Mouse (Mus musculus): ENCODE data around the gene Mkks. TPM values are rescaled to one million over a fixed set of nuclear protein-coding genes. Genes with fewer than 3 reads are reported as not detected.

Mkks gene
- polyA plus RNA-seq, 1 experiment from 2014 or later: 26.2 TPM

DNA sequence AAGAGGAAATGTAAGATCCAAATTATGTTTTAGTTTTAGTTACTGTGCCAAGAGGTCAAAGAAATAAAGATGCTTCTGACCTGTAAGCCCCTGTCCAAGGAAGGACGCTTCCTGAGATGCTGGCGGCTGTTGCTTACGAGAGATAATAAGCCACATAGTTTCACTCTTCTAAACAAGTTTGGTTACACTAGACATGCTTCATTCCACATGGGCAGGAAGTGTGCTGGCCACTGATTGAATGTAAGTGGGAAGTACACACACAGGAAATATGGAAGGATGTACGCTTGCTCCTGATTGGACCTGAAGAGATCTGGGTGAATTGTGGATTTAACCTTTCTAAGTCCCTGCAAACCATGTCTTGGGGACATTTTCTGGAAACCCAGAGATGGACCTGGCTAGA is 63.6 kb downstream of the Mkks start:
- H3K27ac ChIP-seq (ENCODE audit: low read depth, low read length): no peak overlapping the region
- no peaks in the 10 kb centered on the region for H3K4me1 ChIP-seq (replicated peaks; ENCODE audit: control insufficient read depth, insufficient read depth, low read length)
- H3K9ac ChIP-seq (ENCODE audit: low read depth, low read length): no peak overlapping the region
- no peaks in the 10 kb centered on the region for H3K9me3 ChIP-seq (ENCODE audit: control insufficient read depth)
- no peak for TF ChIP-seq CTCF (IDR thresholded peaks at IDR 0.05; ENCODE audit: low read depth)
- no peak overlapping the region for H3K4me3 ChIP-seq (ENCODE audit: low read depth, low read length)
- no peaks in the 10 kb centered on the region for H3K36me3 ChIP-seq (ENCODE audit: control insufficient read depth, insufficient read depth)
- ATAC-seq: no peak
- WGBS: 67% methylated on average over 4 of the region's 4 CpGs
- no peaks in the 10 kb centered on the region for H3K27me3 ChIP-seq (replicated peaks; ENCODE audit: control insufficient read depth, insufficient read depth, low read length)
- H3K4me2 ChIP-seq (replicated peaks; ENCODE audit: low read depth): no peak overlapping the region

Other genes with a start within 250 kb of the Mkks start
- gene Snap25, start 177.9 kb downstream of the Mkks start, polyA plus RNA-seq (2015; fragmentation: Nextera tagmentation; extraction: Ambion mirVana): 10.3 and 10.6 TPM in 2 replicates
- 52.5 and 61.5 TPM in 2 replicates for gene AL731706.2, start 5.7 kb downstream of the Mkks start, polyA plus RNA-seq (2015; fragmentation: Nextera tagmentation; extraction: Ambion mirVana)
- gene Slx4ip, start 171 bp downstream of the Mkks start, polyA plus RNA-seq (2015; fragmentation: Nextera tagmentation; extraction: Ambion mirVana): 2.8 and 3.5 TPM in 2 replicates
- 70.4 and 72.9 TPM in 2 replicates for gene AL731706.1, start within 50 bp of the Mkks start, polyA plus RNA-seq (2015; fragmentation: Nextera tagmentation; extraction: Ambion mirVana)
- gene Jag1, start 225.3 kb upstream of the Mkks start, polyA plus RNA-seq (2015; fragmentation: Nextera tagmentation; extraction: Ambion mirVana): 6.0 and 6.9 TPM in 2 replicates

Measured in intestine, postnatal 0 days (tissue).